In genomic region chr5:132543118-132544071, GRCm38 (mm10) we compare ENCODE assay signal across 8 mouse cellular contexts. TPM values are rescaled to one million over a fixed set of nuclear protein-coding genes. Genes with fewer than 3 reads are reported as not detected.
DNase-seq lines count a peak whose midpoint lies in the region; ATAC-seq and TF ChIP-seq lines count a peak whose summit lies in the region.

Gene Auts2, minus strand, starts transcription at chr5:132543344.

- H3K4me1 ChIP-seq in erythroblast, embryonic 14.5 days (ENCODE audit: control insufficient read depth) = no peaks in the 10 kb centered on the region
- H3K4me1 ChIP-seq in forebrain, embryonic 11.5 days (replicated peaks; ENCODE audit: control insufficient read depth, insufficient read depth, low read length) = peaks cover 12% of the 10 kb centered on the region; the same call in 1 of the 2 replicates
- peaks cover 2 to 14% of the 10 kb centered on the region in 2 experiments; a peak in 2 of 4 replicates for H3K4me1 ChIP-seq in heart, embryonic 14.5 days (ENCODE audit: control insufficient read depth in 2 of 2, insufficient read depth in 2 of 2, low read length in 2 of 2)
- peaks cover 19% of the 10 kb centered on the region for H3K4me1 ChIP-seq in liver, embryonic 12.5 days
- H3K4me1 ChIP-seq in neural tube, embryonic 11.5 days (ENCODE audit: control insufficient read depth, insufficient read depth, low read length) = peaks cover 11% of the 10 kb centered on the region
- H3K4me1 ChIP-seq in testis, adult 2 months (ENCODE audit: control insufficient read depth, insufficient read depth, low read length) = peaks cover 13% of the 10 kb centered on the region

- H3K27me3 ChIP-seq in erythroblast, embryonic 14.5 days (ENCODE audit: control insufficient read depth) = peaks cover 49% of the 10 kb centered on the region
- 0 out of 2 replicates have a peak, but pooled peaks cover 2% of the 10 kb centered on the region for H3K27me3 ChIP-seq in forebrain, embryonic 11.5 days (ENCODE audit: control insufficient read depth, insufficient read depth, low read length)
- H3K27me3 ChIP-seq in heart, embryonic 14.5 days (ENCODE audit: control insufficient read depth, insufficient read depth, low read length) = peaks cover 4% of the 10 kb centered on the region; the same call in 1 of the 2 replicates
- H3K27me3 ChIP-seq in liver, embryonic 12.5 days (replicated peaks) = peaks cover 57% of the 10 kb centered on the region
- no peaks in the 10 kb centered on the region for H3K27me3 ChIP-seq in neural tube, embryonic 11.5 days (ENCODE audit: control insufficient read depth, insufficient read depth, low read length)
- no peaks in the 10 kb centered on the region for H3K27me3 ChIP-seq in testis, adult 2 months (ENCODE audit: control insufficient read depth, insufficient read depth, low read length)

- H3K4me2 ChIP-seq in forebrain, embryonic 11.5 days (ENCODE audit: low read depth, low read length, severe bottlenecking) = peak within 1 kb of the TSS; percentile 78
- peak within 1 kb of the TSS; percentile 97 for H3K4me2 ChIP-seq in heart, embryonic 14.5 days (ENCODE audit: low read length)
- peak within 1 kb of the TSS; percentile 87 for H3K4me2 ChIP-seq in liver, embryonic 12.5 days
- H3K4me2 ChIP-seq in neural tube, embryonic 11.5 days (ENCODE audit: low read depth) = peak within 1 kb of the TSS; percentile 46

- peak within 1 kb of the TSS; percentile 89 for H3K9ac ChIP-seq in forebrain, embryonic 11.5 days (ENCODE audit: low read length)
- peak within 1 kb of the TSS; percentile 87 for H3K9ac ChIP-seq in heart, embryonic 14.5 days (ENCODE audit: low read length)
- peak within 1 kb of the TSS; percentile 56 for H3K9ac ChIP-seq in liver, embryonic 12.5 days
- H3K9ac ChIP-seq in neural tube, embryonic 11.5 days (ENCODE audit: low read length) = peak within 1 kb of the TSS; percentile 92

- H3K27ac ChIP-seq in forebrain, embryonic 11.5 days (ENCODE audit: low read depth, low read length) = peak within 1 kb of the TSS; percentile 84
- peak within 1 kb of the TSS; percentile 66 to 83 for H3K27ac ChIP-seq in heart, embryonic 14.5 days (replicated peaks in 1 of 2; ENCODE audit: control insufficient read depth in 1 of 2, insufficient read depth in 1 of 2, low read depth in 2 of 2, low read length in 2 of 2)
- H3K27ac ChIP-seq in liver, embryonic 12.5 days = peak within 1 kb of the TSS; percentile 58
- peak within 1 kb of the TSS; percentile 89 for H3K27ac ChIP-seq in neural tube, embryonic 11.5 days (ENCODE audit: low read depth, low read length)
- H3K27ac ChIP-seq in testis, adult 2 months (ENCODE audit: control insufficient read depth, insufficient read depth, low read depth, low read length) = peak within 1 kb of the TSS; percentile 65

- H3K4me3 ChIP-seq in erythroblast, embryonic 14.5 days (replicated peaks) = peak within 1 kb of the TSS; percentile 49
- peak within 1 kb of the TSS; percentile 71 for H3K4me3 ChIP-seq in forebrain, embryonic 11.5 days (ENCODE audit: low read depth, low read length)
- peak within 1 kb of the TSS; percentile 64 to 80 for H3K4me3 ChIP-seq in heart, embryonic 14.5 days (ENCODE audit: control insufficient read depth in 1 of 2, insufficient read depth in 1 of 2, low read depth in 1 of 2, low read length in 2 of 2)
- H3K4me3 ChIP-seq in liver, embryonic 12.5 days = peak within 1 kb of the TSS; percentile 59
- peak within 1 kb of the TSS; percentile 80 for H3K4me3 ChIP-seq in neural tube, embryonic 11.5 days (ENCODE audit: low read depth, low read length)
- H3K4me3 ChIP-seq in testis, adult 2 months (ENCODE audit: control insufficient read depth, low read depth, low read length) = peak within 1 kb of the TSS; percentile 89

- H3K9me3 ChIP-seq in erythroblast, embryonic 14.5 days (ENCODE audit: control insufficient read depth, low read length) = no peaks in the 10 kb centered on the region
- no peaks in the 10 kb centered on the region for H3K9me3 ChIP-seq in forebrain, embryonic 11.5 days (ENCODE audit: control insufficient read depth, low read length)
- no peaks in the 10 kb centered on the region for H3K9me3 ChIP-seq in heart, embryonic 14.5 days (ENCODE audit: control insufficient read depth, low read length)
- no peaks in the 10 kb centered on the region for H3K9me3 ChIP-seq in liver, embryonic 12.5 days (replicated peaks)
- no peaks in the 10 kb centered on the region for H3K9me3 ChIP-seq in neural tube, embryonic 11.5 days (ENCODE audit: control insufficient read depth, low read length)

- TF ChIP-seq POLR2A in testis, adult 2 months (IDR thresholded peaks at IDR 0.05; ENCODE audit: control insufficient read depth, low read depth, low read length) = 0 out of 2 replicates have a peak, but pooled peaks have one; percentile 17

- DNase-seq in forebrain, embryonic 11.5 days (ENCODE audit: low spot score) = peak; percentile 97
- DNase-seq in kidney, postnatal 10 days = peak; percentile 93
- DNase-seq in neural tube, embryonic 11.5 days (ENCODE audit: low spot score) = peak; percentile 96

- H3K36me3 ChIP-seq in erythroblast, embryonic 14.5 days (ENCODE audit: control insufficient read depth) = no peaks in the 10 kb centered on the region
- no peaks in the 10 kb centered on the region for H3K36me3 ChIP-seq in forebrain, embryonic 11.5 days (ENCODE audit: control insufficient read depth, insufficient read depth, low read length)
- H3K36me3 ChIP-seq in heart, embryonic 14.5 days (ENCODE audit: control insufficient read depth, insufficient read depth, low read length) = no peaks in the 10 kb centered on the region
- H3K36me3 ChIP-seq in liver, embryonic 12.5 days = no peaks in the 10 kb centered on the region
- no peaks in the 10 kb centered on the region for H3K36me3 ChIP-seq in neural tube, embryonic 11.5 days (ENCODE audit: control insufficient read depth, insufficient read depth, low read length)
- H3K36me3 ChIP-seq in testis, adult 2 months (ENCODE audit: control insufficient read depth, insufficient read depth, low read length) = no peaks in the 10 kb centered on the region

- no peak for TF ChIP-seq CTCF in testis, adult 2 months (IDR thresholded peaks at IDR 0.05; ENCODE audit: control insufficient read depth, insufficient read depth, insufficient replicate concordance, low read depth, low read length)

- ATAC-seq in erythroblast, adult 5-6 weeks (replicated peaks; ENCODE audit: low FRiP score, poor library complexity, severe bottlenecking) = no peak
- peak; percentile 95 for ATAC-seq in forebrain, embryonic 11.5 days (replicated peaks; ENCODE audit: low FRiP score)
- peak; percentile 92 for ATAC-seq in heart, embryonic 14.5 days (ENCODE audit: insufficient number of reproducible peaks, insufficient read depth, low FRiP score, low read depth)
- ATAC-seq in liver, embryonic 12.5 days = peak; percentile 86
- peak; percentile 90 for ATAC-seq in neural tube, embryonic 11.5 days (ENCODE audit: insufficient read depth, low FRiP score, low TSS enrichment)

- under 1% methylated on average over 91 of the region's 105 CpGs for WGBS in forebrain, embryonic 11.5 days
- under 1% methylated on average over 68 of the region's 105 CpGs for WGBS in heart, embryonic 14.5 days
- 1% methylated on average over 74 of the region's 105 CpGs for WGBS in liver, embryonic 12.5 days (ENCODE audit: insufficient replicate concordance)
- WGBS in neural tube, embryonic 11.5 days = under 1% methylated on average over 67 of the region's 105 CpGs

RNA-seq across cellular contexts. Expression of gene Auts2, which starts in this region (rescaled TPM):
- 0.01 TPM in 2 replicates for polyA plus RNA-seq in erythroblast, embryonic 14.5 days (2012)
- total RNA-seq in erythroblast, adult 5-6 weeks (2015; ENCODE audit: low replicate concordance) = 0.63 and 1.2 TPM in 2 replicates
- 0.34 and 4.9 TPM in 2 replicates for total RNA-seq in erythroblast, adult 5-6 weeks (2017; ENCODE audit: low replicate concordance)
- polyA plus RNA-seq in forebrain, embryonic 11.5 days (2014; fragmentation: Nextera tagmentation; extraction: Ambion mirVana) = 64.2 and 71.4 TPM in 2 replicates
- polyA plus RNA-seq in heart, embryonic 14.5 days (2014; fragmentation: Nextera tagmentation; extraction: Ambion mirVana) = 17.1 and 18.0 TPM in 2 replicates
- polyA plus RNA-seq in liver, embryonic 12.5 days (2016; fragmentation: Nextera tagmentation; extraction: Ambion mirVana) = 4.4 and 5.4 TPM in 2 replicates
- polyA plus RNA-seq in neural tube, embryonic 11.5 days (2014; fragmentation: Nextera tagmentation; extraction: Ambion mirVana) = 45.0 and 49.3 TPM in 2 replicates
- 3.6 and 4.3 TPM in 2 replicates for polyA plus RNA-seq in testis, adult 2 months (2012; rRNA removed)

Comparison
In these comparisons a context has a peak if more than half of its experiments do, and no peak if none do; other contexts are left out.
1. H3K4me2 ChIP-seq: peak in every context shown above with its lines; median percentile 97 in heart, embryonic 14.5 days; 87 in liver, embryonic 12.5 days; 78 in forebrain, embryonic 11.5 days; 46 in neural tube, embryonic 11.5 days.